Mouse (Mus musculus) C2C12 (cell line): Measurements from ENCODE around the gene Sdc1. TPM values are rescaled to one million over a fixed set of nuclear protein-coding genes. Genes with fewer than 3 reads are reported as not detected.

ENCODE experiments used
- H3K27me3 ChIP-seq: one replicate; pipeline ENCODE4 v1.6.1; 2011; ENCODE audit not compliant: control insufficient read depth, insufficient read depth, insufficient read length
- H3K36me3 ChIP-seq: one replicate; pipeline ENCODE4 v1.6.1; 2011; ENCODE audit not compliant: control insufficient read depth, insufficient read depth
- H3K4me3 ChIP-seq: one replicate; pipeline ENCODE4 v1.5.1; 2011; ENCODE audit warnings: mild to moderate bottlenecking, control low read depth; ENCODE audit not compliant: poor library complexity, insufficient read depth, severe bottlenecking
- H3K79me2 ChIP-seq: one replicate; pipeline ENCODE4 v1.6.1; 2011; ENCODE audit not compliant: control insufficient read depth, insufficient read depth
- H3K79me3 ChIP-seq: one replicate; pipeline ENCODE4 v1.6.1; 2011; ENCODE audit warnings: low read depth, control low read depth
- H3ac ChIP-seq: one replicate; pipeline ENCODE3; 2011; ENCODE audit warnings: low read depth; ENCODE audit not compliant: control insufficient read depth, insufficient read length
- CEBPB ChIP-seq: IDR thresholded peaks from one replicate; pipeline ENCODE4 v1.6.1; 2011; ENCODE audit warnings: low read depth, mild to moderate bottlenecking, control low read depth, moderate library complexity
- CTCF ChIP-seq: IDR thresholded peaks from one replicate; pipeline ENCODE4 v1.5.1; 2011; ENCODE audit not compliant: control insufficient read depth, insufficient read depth, insufficient read length
- FOSL1 ChIP-seq: IDR thresholded peaks from one replicate; pipeline ENCODE4 v1.8.0; 2011; ENCODE audit warnings: mild to moderate bottlenecking, low read length; ENCODE audit not compliant: poor library complexity, insufficient read depth, severe bottlenecking
- MAX ChIP-seq: IDR thresholded peaks from one replicate; pipeline ENCODE4 v1.6.1; 2011; ENCODE audit warnings: mild to moderate bottlenecking, control low read depth
- MYOD1 ChIP-seq: IDR thresholded peaks from one replicate; pipeline ENCODE4 v1.6.1; 2011; ENCODE audit warnings: low read depth; ENCODE audit not compliant: control insufficient read depth, insufficient read length
- MYOG ChIP-seq: IDR thresholded peaks from one replicate; pipeline ENCODE4 v1.6.1; 2011; ENCODE audit not compliant: control insufficient read depth, insufficient read length; ENCODE audit errors: extremely low read depth
- USF1 ChIP-seq: IDR thresholded peaks from one replicate; pipeline ENCODE4 v1.6.1; 2011; ENCODE audit warnings: low read depth, mild to moderate bottlenecking, control low read depth, moderate library complexity
- polyA plus RNA-seq: library from polyadenylated mRNA; unstranded; fragments of >200 nt; fragmentation: generic; extraction: Trizol; gene quantifications from one replicate; pipeline ENCODE4 v1.2.1, GENCODE M21; 2012; ENCODE audit warnings: missing spikeins

The Sdc1 gene
- polyA plus RNA-seq, 1 experiment, result 112 TPM

DNA sequence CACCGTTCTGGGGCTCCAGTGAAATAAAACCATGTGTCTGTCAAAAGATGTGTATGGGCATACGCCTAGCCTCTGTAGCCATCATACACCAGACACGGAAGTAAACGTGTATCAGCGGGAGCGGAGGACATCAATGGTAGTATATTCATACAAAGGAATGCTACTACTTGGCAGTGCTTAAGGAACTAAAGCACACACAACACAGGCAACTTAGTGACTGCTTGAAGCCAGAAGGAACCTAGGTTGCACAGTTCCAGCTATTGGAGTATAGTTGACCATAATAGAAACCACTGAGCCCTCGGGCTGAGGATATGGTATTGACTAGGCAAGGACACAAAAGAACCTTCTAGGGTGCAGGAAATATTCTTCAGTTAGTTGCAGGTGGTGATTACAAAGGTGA, 26.8 kb downstream of the Sdc1 start:
- H3K79me3 ChIP-seq, result no peaks in the 10 kb centered on the region
- no peaks in the 10 kb centered on the region for H3K27me3 ChIP-seq
- no peaks in the 10 kb centered on the region for H3K79me2 ChIP-seq
- TF ChIP-seq MYOD1, result no peak
- TF ChIP-seq CTCF, result no peak
- no peak for TF ChIP-seq MYOG
- no peak for TF ChIP-seq CEBPB
- no peak for TF ChIP-seq FOSL1
- TF ChIP-seq USF1, result no peak
- no peak for TF ChIP-seq MAX
- H3ac ChIP-seq, result no peak overlapping the region
- peaks cover 21% of the 10 kb centered on the region for H3K36me3 ChIP-seq
- H3K4me3 ChIP-seq, result no peak overlapping the region

DNA sequence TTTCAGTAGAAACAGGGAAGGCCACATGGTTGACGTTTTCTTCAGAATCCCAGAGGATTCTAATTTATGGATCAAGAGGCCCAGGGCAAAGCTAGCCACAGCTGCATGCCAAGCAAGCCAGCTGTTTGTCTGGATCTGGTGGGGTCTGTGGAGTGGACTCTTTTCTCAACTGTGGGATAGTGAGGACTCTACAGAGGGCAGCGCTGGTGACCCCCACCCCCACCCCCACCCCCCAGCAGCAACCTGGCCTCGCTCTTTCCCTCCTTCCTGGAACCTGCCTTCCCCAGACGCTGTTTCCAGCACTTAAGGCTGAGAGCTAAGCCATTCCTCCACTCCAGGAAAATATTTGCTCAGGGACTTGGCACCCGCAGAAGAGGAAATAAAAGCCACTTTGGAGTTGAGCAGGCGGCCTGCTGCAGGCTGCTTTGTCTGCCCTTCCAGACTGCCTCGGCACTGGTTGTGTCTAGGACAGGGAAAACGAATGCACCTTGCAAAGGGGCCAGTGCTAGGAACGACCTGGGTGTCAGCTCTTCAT, 27.4 kb downstream of the Sdc1 start:
- no peaks in the 10 kb centered on the region for H3K79me2 ChIP-seq
- peaks cover 15% of the 10 kb centered on the region for H3K36me3 ChIP-seq
- H3K27me3 ChIP-seq, result no peaks in the 10 kb centered on the region
- H3K79me3 ChIP-seq, result no peaks in the 10 kb centered on the region
- H3K4me3 ChIP-seq, result no peak overlapping the region
- no peak for TF ChIP-seq CTCF
- no peak overlapping the region for H3ac ChIP-seq

DNA sequence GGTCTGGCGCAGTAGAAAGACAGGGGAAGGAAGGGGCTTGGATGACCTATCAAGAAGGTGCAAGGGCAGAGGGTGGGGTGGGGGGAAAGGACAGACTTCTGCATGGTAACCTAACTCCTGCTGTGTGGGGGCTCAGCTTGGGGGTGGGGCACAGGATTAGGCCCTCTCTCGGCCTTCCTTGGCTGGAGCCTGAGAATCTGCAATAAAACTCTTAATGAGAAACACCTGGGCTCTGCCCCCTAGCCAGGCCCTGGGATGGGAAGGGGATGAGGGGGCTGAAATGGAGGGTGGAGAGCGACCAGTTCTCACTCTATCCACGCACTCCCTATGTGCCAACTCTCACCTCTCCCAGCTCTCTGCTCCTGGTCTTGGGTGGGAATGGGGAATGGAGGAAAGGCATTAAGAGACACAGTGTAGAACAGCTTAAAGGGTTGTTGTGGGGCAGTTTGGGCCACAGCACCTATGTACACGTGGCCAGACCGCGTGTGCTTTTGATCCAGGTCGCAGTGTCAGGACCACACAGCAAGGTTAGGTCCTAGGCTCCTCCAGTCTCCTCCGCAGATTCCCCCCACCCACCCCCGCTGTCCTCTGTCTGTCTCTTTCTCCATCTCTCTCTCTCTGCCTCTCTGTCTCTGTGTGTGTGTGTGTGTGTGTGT, 32.4 kb downstream of the Sdc1 start:
- no peaks in the 10 kb centered on the region for H3K27me3 ChIP-seq
- TF ChIP-seq MYOG, result no peak
- TF ChIP-seq USF1, result no peak
- TF ChIP-seq MAX, result no peak
- TF ChIP-seq MYOD1, result no peak
- TF ChIP-seq CTCF, result no peak
- TF ChIP-seq CEBPB, result no peak
- TF ChIP-seq FOSL1, result no peak
- no peaks in the 10 kb centered on the region for H3K79me3 ChIP-seq
- no peaks in the 10 kb centered on the region for H3K79me2 ChIP-seq
- H3K4me3 ChIP-seq, result no peak overlapping the region
- H3K36me3 ChIP-seq, result no peaks in the 10 kb centered on the region
- no peak overlapping the region for H3ac ChIP-seq

DNA sequence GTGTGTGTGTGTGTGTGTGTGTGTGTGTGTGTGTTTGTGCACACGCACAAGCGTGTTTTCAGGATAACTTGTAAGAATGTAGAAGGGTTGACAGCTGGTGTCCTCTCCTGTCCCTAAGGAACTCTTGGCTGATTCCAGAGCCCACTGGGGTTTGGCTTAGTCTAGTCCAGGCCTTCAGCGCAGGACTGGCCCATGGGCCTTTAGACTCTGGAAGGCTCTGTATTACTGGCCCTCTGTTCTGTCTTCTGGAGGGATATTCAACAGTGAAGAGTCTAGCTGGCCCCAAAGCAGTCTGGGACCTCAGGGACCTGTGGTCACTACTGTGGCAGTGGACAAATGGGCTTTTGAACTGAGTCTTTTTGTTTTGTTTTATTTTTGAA, 32.9 kb downstream of the Sdc1 start:
- H3K27me3 ChIP-seq, result no peaks in the 10 kb centered on the region
- no peak overlapping the region for H3ac ChIP-seq
- no peaks in the 10 kb centered on the region for H3K79me2 ChIP-seq
- no peaks in the 10 kb centered on the region for H3K79me3 ChIP-seq
- H3K4me3 ChIP-seq, result no peak overlapping the region
- H3K36me3 ChIP-seq, result no peaks in the 10 kb centered on the region
- TF ChIP-seq CEBPB (no peak), CTCF (no peak), USF1 (no peak), MYOD1 (no peak), MYOG (no peak), FOSL1 (no peak), MAX (no peak)

DNA sequence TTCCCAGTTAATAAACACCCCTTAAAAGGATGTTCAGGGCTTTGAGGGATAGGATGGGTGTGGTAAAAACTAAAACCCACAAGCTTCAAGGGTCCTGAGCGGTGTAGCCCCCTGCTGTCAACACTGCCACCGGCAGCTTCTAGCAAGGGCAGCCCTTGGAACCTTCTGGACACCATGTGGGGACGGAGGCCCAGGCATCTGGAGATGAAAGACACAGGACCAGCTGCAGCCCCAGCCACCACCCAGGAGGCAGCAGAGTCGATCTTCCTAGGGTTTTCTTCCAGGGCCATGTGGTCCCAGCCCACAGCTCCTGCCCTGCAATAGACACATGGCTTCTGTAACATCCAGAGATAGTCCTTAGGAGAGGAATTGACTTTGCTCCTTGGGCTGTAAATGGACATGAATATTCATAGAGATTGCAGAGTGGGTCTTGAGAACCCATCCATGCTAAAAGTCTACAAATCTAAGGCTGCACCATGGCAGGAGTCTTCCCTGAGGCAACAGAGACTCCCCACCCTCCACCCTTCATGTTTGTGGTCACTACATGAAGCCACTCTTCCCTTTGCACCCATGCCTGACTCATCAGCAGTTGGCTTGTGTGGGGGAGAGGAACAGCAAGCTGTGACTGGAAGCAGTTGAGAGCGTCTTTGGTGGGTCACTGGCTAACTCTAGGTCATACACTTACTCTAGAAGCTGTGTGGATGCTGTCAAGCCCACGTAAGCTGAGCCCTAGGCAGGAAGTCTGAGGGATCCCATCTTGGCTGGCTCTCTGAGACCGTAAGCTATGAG, 34.0 kb downstream of the Sdc1 start:
- H3K79me2 ChIP-seq, result no peaks in the 10 kb centered on the region
- H3K79me3 ChIP-seq, result no peaks in the 10 kb centered on the region
- TF ChIP-seq CEBPB (no peak), USF1 (no peak), MYOG (no peak), MAX (no peak), CTCF (no peak), FOSL1 (peak; percentile 69), MYOD1 (peak; percentile 1)

More for the DNA sequence above, 34.0 kb downstream of the Sdc1 start:
- Histone ChIP-seq H3K27me3 (no peaks in the 10 kb centered on the region), H3K36me3 (no peaks in the 10 kb centered on the region), H3ac (no peak overlapping the region), H3K4me3 (no peak overlapping the region)
